Mouse (Mus musculus): ENCODE results near the gene Sh3gl2. TPM values are rescaled to one million over a fixed set of nuclear protein-coding genes. Genes with fewer than 3 reads are reported as not detected.
A peak's percentile ranks its signal among the peaks of the same experiment; 100 is the strongest.

Sh3gl2 gene
- polyA plus RNA-seq, 1 experiment from 2014 or later = 61.5 TPM

GRCm38 (mm10) chr4:85529852-85530251 lies 324.9 kb downstream of the Sh3gl2 start:
- H3K9ac ChIP-seq (ENCODE audit: low read length) = no peak overlapping the region
- no peak overlapping the region for H3K4me3 ChIP-seq (ENCODE audit: low read depth, low read length)
- DNase-seq (ENCODE audit: low spot score) = no peak
- no peak overlapping the region for H3K27ac ChIP-seq (ENCODE audit: low read depth, low read length)
- H3K4me1 ChIP-seq (ENCODE audit: control insufficient read depth, insufficient read depth, low read length) = no peaks in the 10 kb centered on the region
- WGBS = 85% methylated on average over 1 of the region's 1 CpGs
- no peaks in the 10 kb centered on the region for H3K27me3 ChIP-seq (replicated peaks; ENCODE audit: control insufficient read depth, insufficient read depth, low read length)
- no peak overlapping the region for H3K4me2 ChIP-seq (ENCODE audit: low read length)
- ATAC-seq = no peak
- no peaks in the 10 kb centered on the region for H3K36me3 ChIP-seq (ENCODE audit: control insufficient read depth, insufficient read depth, low read length)
- H3K9me3 ChIP-seq (replicated peaks; ENCODE audit: control insufficient read depth, low read length) = no peaks in the 10 kb centered on the region

DNA sequence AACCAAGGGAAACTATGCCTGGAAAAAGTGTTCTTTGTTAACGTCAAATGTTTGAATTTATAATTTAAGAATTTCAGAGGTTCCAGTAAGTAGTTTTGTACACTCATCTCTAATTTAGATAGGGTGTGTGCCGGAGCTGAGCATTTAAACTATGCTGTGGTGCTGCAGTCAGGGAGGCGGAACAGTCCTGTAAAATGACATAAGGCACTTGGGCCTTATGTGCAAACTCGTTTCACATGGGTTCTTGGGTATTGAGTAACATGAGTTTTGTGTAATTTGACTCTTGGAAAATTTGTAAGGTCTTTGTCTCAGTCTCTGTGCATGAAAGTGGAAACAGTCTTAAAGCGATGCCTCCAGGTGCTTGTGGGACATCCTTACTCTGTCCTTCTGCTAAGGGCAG lies 334.8 kb downstream of the Sh3gl2 start:
- Histone ChIP-seq H3K4me2 (ENCODE audit: low read length) (no peak overlapping the region), H3K4me1 (ENCODE audit: control insufficient read depth, insufficient read depth, low read length) (no peaks in the 10 kb centered on the region), H3K9me3 (replicated peaks; ENCODE audit: control insufficient read depth, low read length) (no peaks in the 10 kb centered on the region), H3K4me3 (ENCODE audit: low read depth, low read length) (no peak overlapping the region), H3K27ac (ENCODE audit: low read depth, low read length) (no peak overlapping the region), H3K9ac (ENCODE audit: low read length) (no peak overlapping the region), H3K27me3 (replicated peaks; ENCODE audit: control insufficient read depth, insufficient read depth, low read length) (no peaks in the 10 kb centered on the region), H3K36me3 (ENCODE audit: control insufficient read depth, insufficient read depth, low read length) (no peaks in the 10 kb centered on the region)
- ATAC-seq = no peak
- no peak for DNase-seq (ENCODE audit: low spot score)
- 80% methylated on average over 5 of the region's 5 CpGs for WGBS

DNA sequence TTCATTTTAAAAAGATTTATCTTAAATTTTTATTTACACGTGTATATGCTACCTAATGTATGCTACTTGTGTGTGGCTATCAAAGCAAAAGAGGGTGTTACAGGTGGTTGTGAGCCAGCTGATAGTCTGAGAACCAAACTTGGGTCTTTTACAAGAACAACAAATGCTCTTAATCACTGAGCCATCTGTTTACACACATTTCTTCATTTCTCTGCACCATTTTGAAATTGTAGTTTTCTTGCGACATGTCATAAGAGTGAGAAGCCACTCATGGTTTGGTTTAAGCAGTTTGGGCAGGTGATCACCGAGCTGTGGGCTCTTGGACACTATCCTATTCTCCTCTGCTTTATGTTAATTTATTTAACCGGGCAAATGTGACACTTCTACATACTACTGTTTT lies 338.3 kb downstream of the Sh3gl2 start:
- Histone ChIP-seq H3K4me3 (ENCODE audit: low read depth, low read length) (no peak overlapping the region), H3K9me3 (replicated peaks; ENCODE audit: control insufficient read depth, low read length) (no peaks in the 10 kb centered on the region), H3K4me2 (ENCODE audit: low read length) (no peak overlapping the region), H3K9ac (ENCODE audit: low read length) (no peak overlapping the region), H3K4me1 (ENCODE audit: control insufficient read depth, insufficient read depth, low read length) (no peaks in the 10 kb centered on the region), H3K27ac (ENCODE audit: low read depth, low read length) (no peak overlapping the region), H3K36me3 (ENCODE audit: control insufficient read depth, insufficient read depth, low read length) (no peaks in the 10 kb centered on the region), H3K27me3 (replicated peaks; ENCODE audit: control insufficient read depth, insufficient read depth, low read length) (no peaks in the 10 kb centered on the region)
- no peak for DNase-seq (ENCODE audit: low spot score)
- ATAC-seq = no peak
- 88% methylated on average over 4 of the region's 4 CpGs for WGBS

DNA sequence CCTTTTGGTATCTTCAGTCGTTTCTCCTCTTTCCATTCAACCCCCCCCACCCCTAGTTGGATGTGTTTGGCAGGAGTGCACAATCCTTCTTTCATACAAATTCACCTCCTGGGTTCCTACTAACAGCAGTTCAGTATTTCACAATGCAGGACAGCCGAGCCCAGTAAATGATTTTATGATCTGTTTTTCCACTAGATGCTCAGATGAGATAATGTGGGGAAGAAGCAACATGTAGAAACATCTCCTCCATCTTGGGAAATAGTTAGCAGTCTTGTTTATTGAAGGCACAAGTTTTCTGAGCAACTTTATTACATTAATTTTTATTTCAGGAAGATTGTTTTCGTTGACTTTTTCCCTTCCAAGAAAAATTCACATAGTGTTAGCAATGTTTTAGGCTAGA lies 349.8 kb downstream of the Sh3gl2 start:
- H3K9me3 ChIP-seq (replicated peaks; ENCODE audit: control insufficient read depth, low read length) = no peaks in the 10 kb centered on the region
- no peak for DNase-seq (ENCODE audit: low spot score)

DNA sequence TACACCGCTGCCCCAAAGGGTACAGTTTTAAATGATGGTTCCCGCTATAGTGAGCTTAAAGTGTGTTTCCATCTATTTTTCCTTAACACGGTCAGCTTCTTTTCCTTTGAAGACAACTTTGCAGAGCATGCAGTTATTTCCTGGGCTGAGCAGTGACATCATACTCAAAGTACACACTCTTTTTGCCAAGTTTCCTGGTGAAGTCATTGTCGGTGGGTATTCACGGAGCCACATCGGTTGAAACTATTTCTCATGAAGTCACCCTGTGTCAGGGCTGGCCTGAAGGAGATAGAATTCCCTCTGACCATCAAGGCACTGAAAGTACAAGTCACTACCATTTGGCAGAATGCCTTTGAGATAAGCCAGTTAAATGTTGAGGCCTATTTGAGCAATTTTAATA lies 354.8 kb downstream of the Sh3gl2 start:
- Histone ChIP-seq H3K27me3 (replicated peaks; ENCODE audit: control insufficient read depth, insufficient read depth, low read length) (no peaks in the 10 kb centered on the region), H3K36me3 (ENCODE audit: control insufficient read depth, insufficient read depth, low read length) (no peaks in the 10 kb centered on the region), H3K27ac (ENCODE audit: low read depth, low read length) (no peak overlapping the region), H3K9me3 (replicated peaks; ENCODE audit: control insufficient read depth, low read length) (no peaks in the 10 kb centered on the region), H3K4me1 (ENCODE audit: control insufficient read depth, insufficient read depth, low read length) (no peaks in the 10 kb centered on the region), H3K4me2 (ENCODE audit: low read length) (no peak overlapping the region), H3K4me3 (ENCODE audit: low read depth, low read length) (no peak overlapping the region), H3K9ac (ENCODE audit: low read length) (no peak overlapping the region)
- ATAC-seq = no peak
- no peak for DNase-seq (ENCODE audit: low spot score)
- 93% methylated on average over 6 of the region's 6 CpGs for WGBS

More for the DNA sequence above, 349.8 kb downstream of the Sh3gl2 start:
- no peak overlapping the region for H3K4me2 ChIP-seq (ENCODE audit: low read length)
- ATAC-seq = no peak
- H3K4me1 ChIP-seq (ENCODE audit: control insufficient read depth, insufficient read depth, low read length) = no peaks in the 10 kb centered on the region
- no peak overlapping the region for H3K4me3 ChIP-seq (ENCODE audit: low read depth, low read length)
- H3K27ac ChIP-seq (ENCODE audit: low read depth, low read length) = no peak overlapping the region
- no peaks in the 10 kb centered on the region for H3K27me3 ChIP-seq (replicated peaks; ENCODE audit: control insufficient read depth, insufficient read depth, low read length)
- no peaks in the 10 kb centered on the region for H3K36me3 ChIP-seq (ENCODE audit: control insufficient read depth, insufficient read depth, low read length)
- 58% methylated on average over 3 of the region's 3 CpGs for WGBS
- H3K9ac ChIP-seq (ENCODE audit: low read length) = no peak overlapping the region

GRCm38 (mm10) chr4:85585426-85585825 lies 380.5 kb downstream of the Sh3gl2 start:
- H3K9me3 ChIP-seq (replicated peaks; ENCODE audit: control insufficient read depth, low read length) = no peaks in the 10 kb centered on the region
- no peaks in the 10 kb centered on the region for H3K36me3 ChIP-seq (ENCODE audit: control insufficient read depth, insufficient read depth, low read length)
- no peaks in the 10 kb centered on the region for H3K4me1 ChIP-seq (ENCODE audit: control insufficient read depth, insufficient read depth, low read length)
- ATAC-seq (no peak), DNase-seq (ENCODE audit: low spot score) (peak; percentile 8)
- H3K4me2 ChIP-seq (ENCODE audit: low read length) = no peak overlapping the region
- H3K27me3 ChIP-seq (replicated peaks; ENCODE audit: control insufficient read depth, insufficient read depth, low read length) = no peaks in the 10 kb centered on the region
- no peak overlapping the region for H3K27ac ChIP-seq (ENCODE audit: low read depth, low read length)
- no peak overlapping the region for H3K4me3 ChIP-seq (ENCODE audit: low read depth, low read length)
- 86% methylated on average over 2 of the region's 2 CpGs for WGBS
- no peak overlapping the region for H3K9ac ChIP-seq (ENCODE audit: low read length)

- Histone ChIP-seq H3K9ac (ENCODE audit: low read length) (no peak overlapping the region), H3K4me1 (ENCODE audit: control insufficient read depth, insufficient read depth, low read length) (no peaks in the 10 kb centered on the region), H3K4me2 (ENCODE audit: low read length) (no peak overlapping the region), H3K36me3 (ENCODE audit: control insufficient read depth, insufficient read depth, low read length) (no peaks in the 10 kb centered on the region), H3K4me3 (ENCODE audit: low read depth, low read length) (no peak overlapping the region), H3K27me3 (replicated peaks; ENCODE audit: control insufficient read depth, insufficient read depth, low read length) (no peaks in the 10 kb centered on the region), H3K27ac (ENCODE audit: low read depth, low read length) (no peak overlapping the region), H3K9me3 (replicated peaks; ENCODE audit: control insufficient read depth, low read length) (no peaks in the 10 kb centered on the region)
- 83% methylated on average over 4 of the region's 4 CpGs for WGBS
- DNase-seq (ENCODE audit: low spot score) (no peak), ATAC-seq (no peak)
These were observed 384.0 kb downstream of the Sh3gl2 start for GRCm38 (mm10) chr4:85588928-85589327.

DNA sequence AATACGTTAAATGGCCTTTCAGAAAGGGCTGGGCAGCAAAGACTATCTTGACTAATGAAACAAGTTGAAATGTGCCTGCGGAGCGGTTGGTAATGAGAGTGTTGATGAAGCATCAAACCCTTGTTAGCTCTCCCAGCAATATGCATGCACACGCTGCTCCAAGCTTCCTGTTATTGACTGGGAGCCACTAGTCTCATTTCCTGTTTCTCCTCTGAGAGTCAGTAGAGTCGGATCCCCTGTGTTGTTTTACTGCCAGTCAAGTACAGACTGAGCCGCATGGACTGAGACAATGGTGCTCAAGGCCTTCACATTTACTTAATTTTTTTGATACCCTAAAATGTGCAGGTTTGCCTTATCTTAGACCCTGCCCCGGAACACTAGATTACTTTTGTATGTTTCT lies 386.1 kb downstream of the Sh3gl2 start:
- WGBS = 61% methylated on average over 7 of the region's 7 CpGs
- DNase-seq (ENCODE audit: low spot score) (no peak), ATAC-seq (no peak)
- Histone ChIP-seq H3K4me2 (ENCODE audit: low read length) (no peak overlapping the region), H3K36me3 (ENCODE audit: control insufficient read depth, insufficient read depth, low read length) (no peaks in the 10 kb centered on the region), H3K4me1 (ENCODE audit: control insufficient read depth, insufficient read depth, low read length) (no peaks in the 10 kb centered on the region), H3K27me3 (replicated peaks; ENCODE audit: control insufficient read depth, insufficient read depth, low read length) (no peaks in the 10 kb centered on the region), H3K27ac (ENCODE audit: low read depth, low read length) (no peak overlapping the region), H3K9me3 (replicated peaks; ENCODE audit: control insufficient read depth, low read length) (no peaks in the 10 kb centered on the region), H3K9ac (ENCODE audit: low read length) (no peak overlapping the region), H3K4me3 (ENCODE audit: low read depth, low read length) (no peak overlapping the region)

DNA sequence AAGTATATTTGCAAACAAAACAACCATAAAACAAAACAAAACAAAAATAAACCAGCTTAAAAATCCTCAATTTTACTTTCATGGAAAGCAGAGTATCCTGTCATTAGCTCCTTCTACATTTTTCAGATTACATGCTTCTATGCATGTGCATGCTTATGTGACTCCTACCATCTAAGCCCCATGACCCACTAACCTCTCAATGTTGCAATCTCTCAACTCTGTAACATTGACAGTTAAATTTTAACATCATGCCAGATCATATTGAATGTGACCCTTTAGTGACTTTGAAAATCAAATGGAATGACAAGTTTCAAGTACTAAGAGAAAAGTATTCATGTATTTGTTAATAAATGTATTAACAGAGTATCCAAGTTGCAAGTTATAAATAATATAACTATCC lies 389.2 kb downstream of the Sh3gl2 start:
- Histone ChIP-seq H3K4me1 (ENCODE audit: control insufficient read depth, insufficient read depth, low read length) (no peaks in the 10 kb centered on the region), H3K27me3 (replicated peaks; ENCODE audit: control insufficient read depth, insufficient read depth, low read length) (no peaks in the 10 kb centered on the region), H3K9ac (ENCODE audit: low read length) (no peak overlapping the region), H3K9me3 (replicated peaks; ENCODE audit: control insufficient read depth, low read length) (no peaks in the 10 kb centered on the region), H3K4me2 (ENCODE audit: low read length) (no peak overlapping the region), H3K4me3 (ENCODE audit: low read depth, low read length) (no peak overlapping the region), H3K36me3 (ENCODE audit: control insufficient read depth, insufficient read depth, low read length) (no peaks in the 10 kb centered on the region), H3K27ac (ENCODE audit: low read depth, low read length) (no peak overlapping the region)
- DNase-seq (ENCODE audit: low spot score) (no peak), ATAC-seq (no peak)

GRCm38 (mm10) chr4:85613331-85613730 lies 408.4 kb downstream of the Sh3gl2 start:
- ATAC-seq (no peak), DNase-seq (ENCODE audit: low spot score) (no peak)
- Histone ChIP-seq H3K27ac (ENCODE audit: low read depth, low read length) (no peak overlapping the region), H3K4me2 (ENCODE audit: low read length) (no peak overlapping the region), H3K27me3 (replicated peaks; ENCODE audit: control insufficient read depth, insufficient read depth, low read length) (no peaks in the 10 kb centered on the region), H3K36me3 (ENCODE audit: control insufficient read depth, insufficient read depth, low read length) (no peaks in the 10 kb centered on the region), H3K4me1 (ENCODE audit: control insufficient read depth, insufficient read depth, low read length) (no peaks in the 10 kb centered on the region), H3K9ac (ENCODE audit: low read length) (no peak overlapping the region), H3K9me3 (replicated peaks; ENCODE audit: control insufficient read depth, low read length) (no peaks in the 10 kb centered on the region), H3K4me3 (ENCODE audit: low read depth, low read length) (no peak overlapping the region)
- WGBS = 49% methylated on average over 3 of the region's 3 CpGs

Data from forebrain, embryonic 14.5 days (tissue).